Mouse (Mus musculus) liver, embryonic 11.5 days (tissue): Measurements from ENCODE around the gene Gjb4. TPM values are rescaled to one million over a fixed set of nuclear protein-coding genes. Genes with fewer than 3 reads are reported as not detected.

ENCODE experiments used
- ATAC-seq: fragments of 200-750 bp; cut with Nextera tagmentation; replicated peaks from 2 replicates; pipeline ENCODE4 v1.8.0; 2017; ENCODE audit warnings: moderate number of reproducible peaks, mild to moderate bottlenecking, moderate TSS enrichment, moderate library complexity; ENCODE audit not compliant: low FRiP score
- DNase-seq: peaks from one replicate; pipeline ENCODE4 v3.0.0-alpha.2; 2017; ENCODE audit warnings: low spot score
- H3K27ac ChIP-seq: fragments of 300-500 bp; sonication (generic); 2 replicates; pipeline ENCODE4 v1.5.1; 2014; ENCODE audit warnings: mild to moderate bottlenecking, low read depth, low read length, control low read depth
- H3K27me3 ChIP-seq: fragments of 300-500 bp; sonication (generic); replicated peaks from 2 replicates; pipeline ENCODE4 v1.6.1; 2014; ENCODE audit warnings: low read length, mixed read lengths; ENCODE audit not compliant: control insufficient read depth, insufficient read depth
- H3K36me3 ChIP-seq: fragments of 300-500 bp; sonication (generic); 2 replicates; pipeline ENCODE4 v1.6.1; 2014; ENCODE audit warnings: mild to moderate bottlenecking, low read length, moderate library complexity, mixed read lengths; ENCODE audit not compliant: control insufficient read depth, insufficient read depth
- H3K4me1 ChIP-seq: fragments of 300-500 bp; sonication (generic); replicated peaks from 2 replicates; pipeline ENCODE4 v1.6.1; 2014; ENCODE audit warnings: low read length, mixed read lengths; ENCODE audit not compliant: control insufficient read depth, insufficient read depth
- H3K4me2 ChIP-seq: fragments of 300-500 bp; sonication (generic); 2 replicates; pipeline ENCODE4 v1.6.1; 2014; ENCODE audit warnings: mild to moderate bottlenecking, control low read depth, moderate library complexity
- H3K4me3 ChIP-seq: fragments of 300-500 bp; sonication (generic); 2 replicates; pipeline ENCODE4 v1.5.1; 2014; ENCODE audit warnings: low read depth, low read length, control low read depth
- H3K9ac ChIP-seq: fragments of 300-500 bp; sonication (generic); 2 replicates; pipeline ENCODE4 v1.6.1; 2014; ENCODE audit warnings: low read depth, low read length, control low read depth
- H3K9me3 ChIP-seq: fragments of 300-500 bp; sonication (generic); 2 replicates; pipeline ENCODE4 v1.6.1; 2016; ENCODE audit warnings: low read length, inconsistent platforms, mixed read lengths; ENCODE audit not compliant: control insufficient read depth
- WGBS: fragments of 180-500 bp; shearing (Covaris S2); extraction: QIAGEN DNeasy Blood & Tissue Kit; methylation state at CpG from one replicate; pipeline ENCODE4 v1.1.7; 2014; 5-methylcytosine and 5-hydroxymethylcytosine counted together
- polyA plus RNA-seq: library from polyadenylated mRNA; unstranded; fragments of >200 nt; fragmentation: Nextera tagmentation; extraction: Ambion mirVana; gene quantifications from 2 replicates; pipeline ENCODE4 v1.2.1, GENCODE M21; 2014

Gjb4 gene
- polyA plus RNA-seq, 1 experiment from 2014 or later = not detected

DNA sequence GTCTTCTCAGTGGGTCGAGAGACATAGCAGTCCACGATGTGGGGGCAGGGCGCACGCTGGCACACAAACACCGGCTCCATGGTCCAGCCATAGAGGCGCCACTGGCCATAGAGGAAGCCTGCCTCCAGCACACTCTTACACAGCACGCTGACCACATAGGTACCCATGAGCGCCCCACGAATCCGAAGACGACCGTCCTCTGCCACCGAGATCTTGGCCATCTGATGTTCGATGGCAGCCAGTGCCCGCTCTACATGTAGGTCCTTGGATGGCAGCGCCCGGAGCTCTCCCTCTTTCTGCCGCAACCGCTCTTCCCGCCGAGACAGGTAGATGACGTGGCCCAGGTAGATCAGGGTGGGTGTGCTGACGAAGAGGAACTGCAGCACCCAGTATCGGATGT is 41.5 kb downstream of the Gjb4 start:
- Histone ChIP-seq H3K27ac (no peak overlapping the region), H3K4me2 (no peak overlapping the region; the same call in 1 of the 2 replicates), H3K9me3 (no peaks in the 10 kb centered on the region), H3K27me3 (peaks cover 16% of the 10 kb centered on the region), H3K4me3 (no peak overlapping the region; the same call in 1 of the 2 replicates), H3K9ac (no peak overlapping the region), H3K4me1 (no peaks in the 10 kb centered on the region; the same call in 1 of the 2 replicates), H3K36me3 (no peaks in the 10 kb centered on the region)
- no peak for ATAC-seq
- whole genome bisulfite sequencing = 68% methylated on average over 24 of the region's 24 CpGs
- DNase-seq = no peak

DNA sequence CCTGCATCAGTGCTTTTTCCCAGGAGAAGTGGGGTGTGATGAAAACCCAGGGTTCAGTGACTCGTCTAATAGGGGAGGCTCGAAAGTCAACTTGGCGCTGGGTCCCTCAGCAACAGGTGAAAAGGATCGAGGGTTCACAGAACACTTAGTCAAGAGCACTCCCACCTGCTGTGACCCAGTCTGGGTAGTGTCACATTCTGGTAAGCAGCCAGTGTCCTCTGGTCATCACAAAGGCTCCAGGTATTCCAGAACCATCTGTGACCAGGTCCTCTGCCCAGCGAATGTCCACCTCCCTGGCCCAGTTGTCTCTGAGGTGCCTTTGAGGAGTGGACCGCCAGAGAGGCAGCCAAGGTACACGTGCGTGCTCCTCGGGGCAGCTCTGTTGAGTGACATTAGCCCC is 42.3 kb downstream of the Gjb4 start:
- H3K4me3 ChIP-seq = no peak overlapping the region
- ATAC-seq (no peak), DNase-seq (no peak)
- H3K4me1 ChIP-seq = no peaks in the 10 kb centered on the region; the same call in 1 of the 2 replicates
- no peak overlapping the region for H3K9ac ChIP-seq
- no peaks in the 10 kb centered on the region for H3K36me3 ChIP-seq
- no peaks in the 10 kb centered on the region for H3K9me3 ChIP-seq
- no peak overlapping the region for H3K4me2 ChIP-seq
- WGBS = 64% methylated on average over 9 of the region's 9 CpGs
- peaks cover 16% of the 10 kb centered on the region for H3K27me3 ChIP-seq
- no peak overlapping the region for H3K27ac ChIP-seq

DNA sequence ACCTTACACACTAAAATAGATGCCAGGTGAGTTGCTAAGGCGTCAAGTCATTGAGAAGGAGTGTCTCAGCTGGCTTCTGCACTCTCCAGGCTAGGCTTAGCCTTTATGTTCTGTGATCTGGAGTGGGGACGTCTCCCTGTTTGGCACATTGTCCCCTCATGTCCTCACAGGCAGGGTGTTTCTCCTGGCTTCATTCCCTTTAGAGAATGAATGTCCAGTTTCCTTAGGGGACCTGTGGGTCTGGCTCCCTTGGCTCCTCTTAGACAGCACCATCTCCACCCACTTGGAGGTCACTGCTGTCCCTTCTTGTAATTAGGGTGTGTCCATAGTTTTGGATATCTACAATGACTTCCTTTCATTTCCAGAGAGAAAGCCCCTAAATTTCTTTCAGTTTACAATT is 47.0 kb downstream of the Gjb4 start:
- H3K36me3 ChIP-seq = no peaks in the 10 kb centered on the region
- no peak for ATAC-seq
- 72% methylated on average over 2 of the region's 2 CpGs for WGBS
- no peaks in the 10 kb centered on the region for H3K27me3 ChIP-seq
- no peak overlapping the region for H3K9ac ChIP-seq
- no peak overlapping the region for H3K4me2 ChIP-seq
- H3K4me3 ChIP-seq = no peak overlapping the region
- no peak for DNase-seq
- no peak overlapping the region for H3K27ac ChIP-seq
- no peaks in the 10 kb centered on the region for H3K9me3 ChIP-seq
- no peaks in the 10 kb centered on the region for H3K4me1 ChIP-seq

DNA sequence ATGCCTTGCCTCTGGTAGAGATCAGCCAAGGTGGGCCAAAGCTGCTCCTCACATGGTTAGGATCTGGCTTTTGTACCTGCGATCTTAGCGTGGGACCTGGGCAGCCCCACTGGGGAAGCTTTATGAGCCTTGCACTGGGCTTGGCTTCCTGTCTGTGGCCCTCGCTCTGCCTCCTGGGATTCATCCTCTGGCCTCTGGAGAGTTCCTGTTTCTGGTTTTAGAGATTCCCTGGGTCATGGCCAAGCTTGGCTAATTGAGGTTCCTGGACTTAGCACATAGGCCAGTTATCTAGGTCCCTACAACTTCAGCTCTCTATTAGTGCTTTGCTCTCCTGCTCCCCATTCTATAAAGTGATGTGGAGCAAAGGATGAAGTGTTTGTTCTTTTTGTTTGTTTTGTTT is 50.1 kb downstream of the Gjb4 start:
- Histone ChIP-seq H3K36me3 (no peaks in the 10 kb centered on the region), H3K4me2 (no peak overlapping the region), H3K4me1 (no peaks in the 10 kb centered on the region), H3K27ac (no peak overlapping the region), H3K9ac (no peak overlapping the region), H3K27me3 (no peaks in the 10 kb centered on the region), H3K4me3 (no peak overlapping the region), H3K9me3 (no peaks in the 10 kb centered on the region)
- DNase-seq = no peak
- 55% methylated on average over 3 of the region's 3 CpGs for WGBS
- no peak for ATAC-seq

Other genes with a start within 250 kb of the Gjb4 start
- 11.7 and 14.1 TPM in 2 replicates for gene Tmem35b, start 230.4 kb downstream of the Gjb4 start, polyA plus RNA-seq
- gene Dlgap3, start 184.9 kb downstream of the Gjb4 start, polyA plus RNA-seq = 1.1 and 1.4 TPM in 2 replicates
- 56.5 and 56.9 TPM in 2 replicates for gene Smim12, start 110.3 kb downstream of the Gjb4 start, polyA plus RNA-seq
- gene Gja4, start 40.0 kb downstream of the Gjb4 start, polyA plus RNA-seq = 4.4 and 5.5 TPM in 2 replicates
- 0.14 and 0.26 TPM in 2 replicates for gene Gjb3, start 23.2 kb downstream of the Gjb4 start, polyA plus RNA-seq
- gene Gjb5, start 4.1 kb upstream of the Gjb4 start, polyA plus RNA-seq = 0.22 and 0.40 TPM in 2 replicates